In genomic region chr15:82211281-82211680, GRCm38 (mm10) we compare ENCODE assay signal across 10 mouse cellular contexts. TPM values are rescaled to one million over a fixed set of nuclear protein-coding genes. Genes with fewer than 3 reads are reported as not detected.
A peak's percentile ranks its signal among the peaks of the same experiment; 100 is the strongest.
DNase-seq lines count a peak whose midpoint lies in the region; ATAC-seq and TF ChIP-seq lines count a peak whose summit lies in the region.
"Had no signal": no experiment of that assay in that cellular context is flagged by ENCODE, and none has a peak within 500 bp of the region (broad histone marks: within the 10 kb centered on the region; RNA-seq: fewer than 3 reads in every experiment).

No protein-coding gene starts in this region.

- no peak for TF ChIP-seq POLR2A in cortical plate, adult 2 months (IDR thresholded peaks at IDR 0.05; ENCODE audit: extremely low read depth, insufficient read depth, low read length)

- ATAC-seq in heart, postnatal 0 days (ENCODE audit: insufficient read depth, low read depth): no peak
- ATAC-seq in hindbrain, embryonic 13.5 days (ENCODE audit: low FRiP score): no peak
- no peak for ATAC-seq in midbrain, embryonic 16.5 days

- peaks cover 21% of the 10 kb centered on the region for H3K4me1 ChIP-seq in heart, postnatal 0 days (ENCODE audit: control insufficient read depth, insufficient read depth)
- H3K4me1 ChIP-seq in cortical plate, adult 2 months (ENCODE audit: control insufficient read depth, insufficient read depth, low read length): no peaks in the 10 kb centered on the region
- peaks cover 52% of the 10 kb centered on the region for H3K4me1 ChIP-seq in hindbrain, embryonic 13.5 days (replicated peaks)
- H3K4me1 ChIP-seq in midbrain, embryonic 16.5 days (ENCODE audit: control insufficient read depth, insufficient read depth, low read length): peaks cover 28% of the 10 kb centered on the region

- DNase-seq in heart, postnatal 0 days (ENCODE audit: low spot score): no peak
- DNase-seq in heart, adult 8-10 months (ENCODE audit: low spot score): no peak
- no peak for DNase-seq in testis, postnatal 14 days (ENCODE audit: low spot score)
- no peak for DNase-seq in thymus, postnatal 14 days
- no peak for DNase-seq in T-cell, adult 2 months (ENCODE audit: low spot score)
- DNase-seq: lung, adult 18-20 months had no signal

- 3% methylated on average over 11 of the region's 11 CpGs for WGBS in heart, postnatal 0 days
- WGBS in hindbrain, embryonic 13.5 days: 3% methylated on average over 11 of the region's 11 CpGs
- WGBS in midbrain, embryonic 16.5 days: under 1% methylated on average over 11 of the region's 11 CpGs

- H3K9me3 ChIP-seq in heart, postnatal 0 days (replicated peaks; ENCODE audit: control insufficient read depth, low read length): no peaks in the 10 kb centered on the region
- no peaks in the 10 kb centered on the region for H3K9me3 ChIP-seq in hindbrain, embryonic 13.5 days
- no peaks in the 10 kb centered on the region for H3K9me3 ChIP-seq in midbrain, embryonic 16.5 days (replicated peaks; ENCODE audit: control insufficient read depth, low read length, poor library complexity, severe bottlenecking)

- peak overlapping the region; percentile 51 for H3K4me3 ChIP-seq in heart, postnatal 0 days (ENCODE audit: low read depth, low read length)
- H3K4me3 ChIP-seq in cortical plate, adult 2 months (ENCODE audit: insufficient read depth, low read length): peak overlapping the region; percentile 7; the same call in 1 of the 2 replicates
- H3K4me3 ChIP-seq in hindbrain, embryonic 13.5 days: peak overlapping the region; percentile 48
- H3K4me3 ChIP-seq in midbrain, embryonic 16.5 days (ENCODE audit: low read depth, low read length): peak overlapping the region; percentile 46; the same call in 1 of the 2 replicates

- H3K27me3 ChIP-seq in heart, postnatal 0 days (ENCODE audit: control insufficient read depth, insufficient read depth, low read length): peaks cover 89% of the 10 kb centered on the region
- peaks cover 97% of the 10 kb centered on the region for H3K27me3 ChIP-seq in hindbrain, embryonic 13.5 days
- peaks cover 63% of the 10 kb centered on the region for H3K27me3 ChIP-seq in midbrain, embryonic 16.5 days (ENCODE audit: control insufficient read depth, insufficient read depth, low read depth, low read length)

- TF ChIP-seq EP300 in heart, postnatal 0 days (IDR thresholded peaks at IDR 0.05; ENCODE audit: low read depth): no peak

- H3K27ac ChIP-seq in heart, postnatal 0 days (ENCODE audit: low read depth): no peak overlapping the region
- H3K27ac ChIP-seq in cortical plate, adult 2 months (ENCODE audit: insufficient read depth, low read length): no peak overlapping the region
- no peak overlapping the region for H3K27ac ChIP-seq in hindbrain, embryonic 13.5 days
- no peak overlapping the region for H3K27ac ChIP-seq in midbrain, embryonic 16.5 days (ENCODE audit: low read length)

- H3K9ac ChIP-seq in heart, postnatal 0 days (replicated peaks; ENCODE audit: low read depth, low read length): no peak overlapping the region
- H3K9ac ChIP-seq in hindbrain, embryonic 13.5 days: peak overlapping the region; percentile 66; the same call in 1 of the 2 replicates
- H3K9ac ChIP-seq in midbrain, embryonic 16.5 days (ENCODE audit: low read depth, low read length): no peak overlapping the region

- peak overlapping the region; percentile 72 for H3K4me2 ChIP-seq in heart, postnatal 0 days (ENCODE audit: low read depth, low read length)
- H3K4me2 ChIP-seq in hindbrain, embryonic 13.5 days: peak overlapping the region; percentile 70; the same call in 1 of the 2 replicates
- H3K4me2 ChIP-seq in midbrain, embryonic 16.5 days (ENCODE audit: low read length): peak overlapping the region; percentile 67

- TF ChIP-seq CTCF in heart, postnatal 0 days (IDR thresholded peaks at IDR 0.05; ENCODE audit: low read depth): no peak
- no peak for TF ChIP-seq CTCF in cortical plate, adult 2 months (IDR thresholded peaks at IDR 0.05; ENCODE audit: extremely low read depth, insufficient read depth, low read length)

- no peaks in the 10 kb centered on the region for H3K36me3 ChIP-seq in heart, postnatal 0 days (replicated peaks; ENCODE audit: control insufficient read depth, insufficient read depth, low read length)
- H3K36me3 ChIP-seq in hindbrain, embryonic 13.5 days: peaks cover 3% of the 10 kb centered on the region; the same call in 1 of the 2 replicates
- H3K36me3 ChIP-seq in midbrain, embryonic 16.5 days (ENCODE audit: control insufficient read depth, insufficient read depth, low read length): no peaks in the 10 kb centered on the region

RNA-seq across cellular contexts. Expression of gene Shisa8, which starts 1.3 kb away (rescaled TPM):
- total RNA-seq in heart, postnatal 0 days (2014; rRNA removed; ENCODE audit: low replicate concordance): 0.19 and 7.5 TPM in 2 replicates
- polyA plus RNA-seq in heart, postnatal 0 days (2015; fragmentation: Nextera tagmentation; extraction: Ambion mirVana): 0.07 and 0.23 TPM in 2 replicates
- total RNA-seq in heart, adult 8-10 months (2022): under 1 TPM in 1 of 4 experiments, not detected in 3; 0.26 TPM
- polyA plus RNA-seq in cortical plate, adult 2 months (2012; rRNA removed): 5.3 and 6.7 TPM in 2 replicates
- polyA plus RNA-seq in hindbrain, embryonic 13.5 days (2015; fragmentation: Nextera tagmentation; extraction: Ambion mirVana): 0.93 and 1.8 TPM in 2 replicates
- polyA plus RNA-seq in midbrain, embryonic 16.5 days (2015; fragmentation: Nextera tagmentation; extraction: Ambion mirVana): 0.77 and 1.0 TPM in 2 replicates

RNA-seq across cellular contexts. Expression of gene Tnfrsf13c, which starts 12.9 kb away (rescaled TPM):
- 1.5 TPM in 1 of 2 replicates, not detected in the other for total RNA-seq in heart, postnatal 0 days (2014; rRNA removed; ENCODE audit: low replicate concordance)
- not detected in 2 replicates for polyA plus RNA-seq in heart, postnatal 0 days (2015; fragmentation: Nextera tagmentation; extraction: Ambion mirVana)
- under 1 TPM in 1 of 4 experiments, not detected in 3; 0.26 TPM for total RNA-seq in heart, adult 8-10 months (2022)
- polyA plus RNA-seq in cortical plate, adult 2 months (2012; rRNA removed): 0.48 and 0.76 TPM in 2 replicates
- not detected in 2 replicates for polyA plus RNA-seq in hindbrain, embryonic 13.5 days (2015; fragmentation: Nextera tagmentation; extraction: Ambion mirVana)
- polyA plus RNA-seq in midbrain, embryonic 16.5 days (2015; fragmentation: Nextera tagmentation; extraction: Ambion mirVana): 0.14 TPM in 1 of 2 replicates, not detected in the other

RNA-seq across cellular contexts. Expression of gene Cenpm, which starts 33.3 kb away (rescaled TPM):
- total RNA-seq in heart, postnatal 0 days (2014; rRNA removed; ENCODE audit: low replicate concordance): 16.7 and 25.7 TPM in 2 replicates
- polyA plus RNA-seq in heart, postnatal 0 days (2015; fragmentation: Nextera tagmentation; extraction: Ambion mirVana): 22.5 and 25.6 TPM in 2 replicates
- total RNA-seq in heart, adult 8-10 months (2022): 1 to 10 TPM in 1 of 4 experiments, under 1 TPM in 3; 0.29 to 1.5 (median 0.44) TPM
- polyA plus RNA-seq in cortical plate, adult 2 months (2012; rRNA removed): 6.7 and 7.0 TPM in 2 replicates
- 20.0 and 22.0 TPM in 2 replicates for polyA plus RNA-seq in hindbrain, embryonic 13.5 days (2015; fragmentation: Nextera tagmentation; extraction: Ambion mirVana)
- 12.7 and 13.9 TPM in 2 replicates for polyA plus RNA-seq in midbrain, embryonic 16.5 days (2015; fragmentation: Nextera tagmentation; extraction: Ambion mirVana)

RNA-seq across cellular contexts. Expression of gene 1500009C09Rik, which starts 40.9 kb away (rescaled TPM):
- not detected in 2 replicates for total RNA-seq in heart, postnatal 0 days (2014; rRNA removed; ENCODE audit: low replicate concordance)
- not detected in 2 replicates for polyA plus RNA-seq in heart, postnatal 0 days (2015; fragmentation: Nextera tagmentation; extraction: Ambion mirVana)
- total RNA-seq in heart, adult 8-10 months (2022): not detected
- polyA plus RNA-seq in cortical plate, adult 2 months (2012; rRNA removed): 155 TPM in 2 replicates
- polyA plus RNA-seq in hindbrain, embryonic 13.5 days (2015; fragmentation: Nextera tagmentation; extraction: Ambion mirVana): 8.9 and 9.2 TPM in 2 replicates
- polyA plus RNA-seq in midbrain, embryonic 16.5 days (2015; fragmentation: Nextera tagmentation; extraction: Ambion mirVana): 21.0 and 21.7 TPM in 2 replicates
- total RNA-seq: hematopoietic stem cell, adult 5-6 weeks had no signal
